Mouse (Mus musculus) left cerebral cortex, postnatal 25 days (tissue): ENCODE data around the gene Exoc2. TPM values are rescaled to one million over a fixed set of nuclear protein-coding genes. Genes with fewer than 3 reads are reported as not detected.

Experiments
- DNase-seq, 2 experiments: peaks; one replicate each; pipeline ENCODE4 v3.0.0; 2022; ENCODE audit warnings: low spot score in 2 of 2, mixed read lengths in 1 of 2
- intact Hi-C: fragments of 180-260 bp; cut with DNase I; formaldehyde crosslinking; loops from one replicate; pipeline ENCODE4 v1.15.1; 2025
- total RNA-seq, 2 experiments: library from RNA; stranded (reverse); gene quantifications; 2 replicates each; pipeline ENCODE4 v1.2.3; 2021

Gene Exoc2
- total RNA-seq, 2 experiments from 2014 or later = 39.5 to 40.6 TPM

- intact Hi-C loops = no loop called here
- DNase-seq = peak in 1 of 2 experiments; percentile 65
Measured at GRCm38 (mm10) chr13:30978224-30978623, 4.3 kb upstream of the Exoc2 start.

GRCm38 (mm10) chr13:30976536-30977084 is 2.7 kb upstream of the Exoc2 start:
- intact Hi-C loops = no loop called here
- DNase-seq = peak in 1 of 2 experiments; percentile 15

GRCm38 (mm10) chr13:30974247-30974630 is 346 bp upstream of the Exoc2 start:
- DNase-seq = no peak
- intact Hi-C loops = no loop called here

- intact Hi-C loops = no loop called here
- no peak for DNase-seq
Measured at GRCm38 (mm10) chr13:30972102-30972501, 1.8 kb downstream of the Exoc2 start.

- intact Hi-C loops = no loop called here
- DNase-seq = no peak
Measured at GRCm38 (mm10) chr13:30971047-30971446, 2.8 kb downstream of the Exoc2 start.

- peak in 1 of 2 experiments; percentile 60 for DNase-seq
- intact Hi-C loops = no loop called here
Measured at GRCm38 (mm10) chr13:30968311-30968710, 5.6 kb downstream of the Exoc2 start.

- DNase-seq = no peak
- intact Hi-C loops = no loop called here
Measured at GRCm38 (mm10) chr13:30966507-30966911, 7.4 kb downstream of the Exoc2 start.

- intact Hi-C loops = no loop called here
- no peak for DNase-seq
Measured at GRCm38 (mm10) chr13:30961932-30962331, 12.0 kb downstream of the Exoc2 start.

GRCm38 (mm10) chr13:30960714-30961113 is 13.2 kb downstream of the Exoc2 start:
- DNase-seq = no peak
- intact Hi-C loops = no loop called here

- intact Hi-C loops = no loop called here
- DNase-seq = no peak
Measured at GRCm38 (mm10) chr13:30953580-30953979, 20.3 kb downstream of the Exoc2 start.

- intact Hi-C loops = no loop called here
- DNase-seq = no peak
Measured at GRCm38 (mm10) chr13:30952044-30952443, 21.8 kb downstream of the Exoc2 start.

GRCm38 (mm10) chr13:30949181-30949580 is 24.7 kb downstream of the Exoc2 start:
- intact Hi-C loops = no loop called here
- no peak for DNase-seq

GRCm38 (mm10) chr13:30947540-30947939 is 26.4 kb downstream of the Exoc2 start, which contains the start of gene Hus1b:
Gene Hus1b, minus strand, starts transcription at chr13:30947759.
- intact Hi-C loops = no loop called here
- DNase-seq = no peak

GRCm38 (mm10) chr13:30947129-30947528 is 26.8 kb downstream of the Exoc2 start:
- DNase-seq = no peak
- intact Hi-C loops = no loop called here

- intact Hi-C loops = no loop called here
- DNase-seq = peak in 1 of 2 experiments; percentile 42
Measured at GRCm38 (mm10) chr13:30945788-30946187, 28.1 kb downstream of the Exoc2 start.

- intact Hi-C loops = no loop called here
- DNase-seq = no peak
Measured at GRCm38 (mm10) chr13:30932972-30933371, 40.9 kb downstream of the Exoc2 start.

- DNase-seq = no peak
- intact Hi-C loops = no loop called here
Measured at GRCm38 (mm10) chr13:30931613-30932012, 42.3 kb downstream of the Exoc2 start.

GRCm38 (mm10) chr13:30929119-30929518 is 44.8 kb downstream of the Exoc2 start:
- intact Hi-C loops = no loop called here
- no peak for DNase-seq

- DNase-seq = no peak
- intact Hi-C loops = no loop called here
Measured at GRCm38 (mm10) chr13:30924269-30924668, 49.6 kb downstream of the Exoc2 start.

GRCm38 (mm10) chr13:30921914-30922313 is 52.0 kb downstream of the Exoc2 start:
- DNase-seq = no peak
- intact Hi-C loops = no loop called here

- intact Hi-C loops = no loop called here
- no peak for DNase-seq
Measured at GRCm38 (mm10) chr13:30913757-30914156, 60.1 kb downstream of the Exoc2 start.

- intact Hi-C loops = no loop called here
- DNase-seq = peak in 1 of 2 experiments; percentile 18
Measured at GRCm38 (mm10) chr13:30913028-30913427, 60.9 kb downstream of the Exoc2 start.
